Mouse (Mus musculus): ENCODE measurements at regions not wholly inside any gene's neighbourhood (a gene's known extent, or its start where the extent isn't known, plus 50 kb on each side); places are given as distances from the start of the nearest gene placed in this dataset.

DNA sequence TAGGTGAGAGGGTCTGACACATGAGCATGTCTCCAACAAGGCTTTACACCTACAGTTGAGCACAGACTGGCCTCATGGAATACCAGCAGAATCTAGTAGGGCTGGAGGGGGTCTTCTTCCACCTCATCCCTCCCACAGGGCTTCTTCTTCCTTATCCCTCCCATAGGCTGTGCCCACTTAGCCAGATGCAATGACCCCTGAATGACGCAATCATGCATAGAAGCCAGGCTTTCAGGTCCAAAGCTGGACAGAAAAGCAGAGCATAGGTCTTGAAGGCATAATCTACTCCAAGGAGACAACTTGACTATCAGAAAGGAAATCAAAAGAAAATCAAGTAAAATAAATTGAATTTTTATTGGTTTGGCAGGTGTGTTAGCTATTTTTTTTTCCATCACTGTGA, 198.5 kb upstream of the Irx3 start:
- no peak overlapping the region for H3K27ac ChIP-seq
- 70% methylated on average over 1 of the region's 1 CpGs for WGBS (ENCODE audit: insufficient replicate concordance)
- no peak for TF ChIP-seq EP300 (IDR thresholded peaks at IDR 0.05; ENCODE audit: low read depth)
- no peak for TF ChIP-seq CTCF (IDR thresholded peaks at IDR 0.05; ENCODE audit: low read depth)
- H3K4me2 ChIP-seq (ENCODE audit: low read depth) = no peak overlapping the region
- H3K4me3 ChIP-seq (ENCODE audit: insufficient read depth in 1 of 2, low read depth in 2 of 2, low read length in 2 of 2) = no peak overlapping the region
- H3K36me3 ChIP-seq (replicated peaks; ENCODE audit: control insufficient read depth, insufficient read depth, low read depth) = no peaks in the 10 kb centered on the region
- H3K9ac ChIP-seq (replicated peaks) = no peak overlapping the region
- H3K9me3 ChIP-seq (ENCODE audit: control insufficient read depth, low read length) = no peaks in the 10 kb centered on the region
- no peak for ATAC-seq (ENCODE audit: insufficient read depth)
- DNase-seq (ENCODE audit: low read depth in 3 of 3, low spot score in 3 of 3) = no peak
- H3K27me3 ChIP-seq (ENCODE audit: control insufficient read depth, insufficient read depth, low read length) = no peaks in the 10 kb centered on the region
- H3K4me1 ChIP-seq (replicated peaks; ENCODE audit: control insufficient read depth in 2 of 2, insufficient read depth in 2 of 2, low read length in 1 of 2) = no peaks in the 10 kb centered on the region

DNA sequence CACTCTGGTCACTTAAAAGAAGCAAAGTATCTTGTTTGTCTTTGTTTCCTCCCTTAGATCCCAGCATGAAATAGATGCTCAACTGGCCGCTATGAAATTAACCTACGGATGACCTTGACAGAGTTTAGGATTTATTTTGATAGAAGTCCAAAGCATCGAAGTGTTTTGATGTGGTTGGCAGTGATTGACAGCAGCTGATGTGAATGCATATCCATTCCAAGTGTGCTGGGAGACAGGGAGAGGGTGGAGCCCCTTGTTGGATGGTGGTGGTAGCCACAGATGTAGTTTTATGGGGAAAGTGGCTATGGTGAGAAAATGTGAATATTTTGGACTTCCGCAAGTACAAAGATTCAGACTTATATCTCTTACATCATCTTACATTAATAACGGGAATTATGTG, 197.8 kb upstream of the Irx3 start:
- DNase-seq (ENCODE audit: low read depth in 3 of 3, low spot score in 3 of 3) (no peak), ATAC-seq (ENCODE audit: insufficient read depth) (no peak)
- no peaks in the 10 kb centered on the region for H3K9me3 ChIP-seq (ENCODE audit: control insufficient read depth, low read length)
- H3K36me3 ChIP-seq (replicated peaks; ENCODE audit: control insufficient read depth, insufficient read depth, low read depth) = no peaks in the 10 kb centered on the region
- TF ChIP-seq CTCF (IDR thresholded peaks at IDR 0.05; ENCODE audit: low read depth) (no peak), EP300 (IDR thresholded peaks at IDR 0.05; ENCODE audit: low read depth) (no peak)
- H3K4me3 ChIP-seq (ENCODE audit: insufficient read depth in 1 of 2, low read depth in 2 of 2, low read length in 2 of 2) = no peak overlapping the region
- H3K27ac ChIP-seq = no peak overlapping the region
- H3K4me2 ChIP-seq (ENCODE audit: low read depth) = no peak overlapping the region
- no peaks in the 10 kb centered on the region for H3K27me3 ChIP-seq (ENCODE audit: control insufficient read depth, insufficient read depth, low read length)
- no peaks in the 10 kb centered on the region for H3K4me1 ChIP-seq (replicated peaks; ENCODE audit: control insufficient read depth in 2 of 2, insufficient read depth in 2 of 2, low read length in 1 of 2)
- 74% methylated on average over 5 of the region's 5 CpGs for WGBS (ENCODE audit: insufficient replicate concordance)
- no peak overlapping the region for H3K9ac ChIP-seq (replicated peaks)

DNA sequence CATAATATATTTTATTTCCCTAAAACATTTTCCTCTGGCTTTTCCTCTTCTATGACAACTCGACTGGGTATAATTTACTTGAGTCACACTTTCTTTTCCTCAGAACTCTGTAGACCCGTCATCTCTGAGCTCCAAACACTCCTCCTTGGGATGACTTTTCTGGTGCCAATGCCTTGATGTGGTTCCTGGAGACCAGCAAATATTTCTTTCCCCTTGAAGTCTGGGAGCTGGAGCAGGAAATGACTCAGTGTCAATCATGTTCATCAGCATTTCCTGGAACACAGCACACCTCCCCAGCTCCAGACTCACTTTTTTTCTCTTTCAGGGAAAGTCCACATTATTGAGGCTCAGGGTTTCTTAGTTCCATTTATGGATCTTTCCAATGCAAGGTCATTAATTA, 197.3 kb upstream of the Irx3 start:
- no peak for DNase-seq (ENCODE audit: low read depth in 3 of 3, low spot score in 3 of 3)
- H3K4me1 ChIP-seq (replicated peaks; ENCODE audit: control insufficient read depth in 2 of 2, insufficient read depth in 2 of 2, low read length in 1 of 2) = no peaks in the 10 kb centered on the region
- H3K4me2 ChIP-seq (ENCODE audit: low read depth) = no peak overlapping the region
- no peak overlapping the region for H3K27ac ChIP-seq
- no peak overlapping the region for H3K4me3 ChIP-seq (ENCODE audit: insufficient read depth in 1 of 2, low read depth in 2 of 2, low read length in 2 of 2)
- no peaks in the 10 kb centered on the region for H3K27me3 ChIP-seq (ENCODE audit: control insufficient read depth, insufficient read depth, low read length)
- no peaks in the 10 kb centered on the region for H3K9me3 ChIP-seq (ENCODE audit: control insufficient read depth, low read length)
- no peak for ATAC-seq (ENCODE audit: insufficient read depth)
- 32% methylated on average over 2 of the region's 2 CpGs for WGBS (ENCODE audit: insufficient replicate concordance)
- no peak overlapping the region for H3K9ac ChIP-seq (replicated peaks)
- TF ChIP-seq CTCF (IDR thresholded peaks at IDR 0.05; ENCODE audit: low read depth) (no peak), EP300 (IDR thresholded peaks at IDR 0.05; ENCODE audit: low read depth) (no peak)
- H3K36me3 ChIP-seq (replicated peaks; ENCODE audit: control insufficient read depth, insufficient read depth, low read depth) = no peaks in the 10 kb centered on the region

DNA sequence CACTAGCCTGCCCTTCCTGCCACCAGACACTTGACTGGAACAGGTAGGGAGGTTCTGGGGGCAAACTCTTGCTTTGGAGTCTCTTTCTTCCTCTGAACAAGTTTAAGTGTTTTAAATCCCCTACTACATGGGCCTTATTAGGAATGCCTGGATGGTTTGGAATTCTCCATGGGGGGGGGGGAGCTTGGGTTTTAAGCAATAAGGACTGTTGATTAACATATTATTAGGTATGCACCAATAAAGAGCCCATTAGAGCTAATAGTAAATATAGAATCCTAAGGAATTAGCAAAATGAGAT, 196.0 kb upstream of the Irx3 start:
- no peak for ATAC-seq (ENCODE audit: insufficient read depth)

DNA sequence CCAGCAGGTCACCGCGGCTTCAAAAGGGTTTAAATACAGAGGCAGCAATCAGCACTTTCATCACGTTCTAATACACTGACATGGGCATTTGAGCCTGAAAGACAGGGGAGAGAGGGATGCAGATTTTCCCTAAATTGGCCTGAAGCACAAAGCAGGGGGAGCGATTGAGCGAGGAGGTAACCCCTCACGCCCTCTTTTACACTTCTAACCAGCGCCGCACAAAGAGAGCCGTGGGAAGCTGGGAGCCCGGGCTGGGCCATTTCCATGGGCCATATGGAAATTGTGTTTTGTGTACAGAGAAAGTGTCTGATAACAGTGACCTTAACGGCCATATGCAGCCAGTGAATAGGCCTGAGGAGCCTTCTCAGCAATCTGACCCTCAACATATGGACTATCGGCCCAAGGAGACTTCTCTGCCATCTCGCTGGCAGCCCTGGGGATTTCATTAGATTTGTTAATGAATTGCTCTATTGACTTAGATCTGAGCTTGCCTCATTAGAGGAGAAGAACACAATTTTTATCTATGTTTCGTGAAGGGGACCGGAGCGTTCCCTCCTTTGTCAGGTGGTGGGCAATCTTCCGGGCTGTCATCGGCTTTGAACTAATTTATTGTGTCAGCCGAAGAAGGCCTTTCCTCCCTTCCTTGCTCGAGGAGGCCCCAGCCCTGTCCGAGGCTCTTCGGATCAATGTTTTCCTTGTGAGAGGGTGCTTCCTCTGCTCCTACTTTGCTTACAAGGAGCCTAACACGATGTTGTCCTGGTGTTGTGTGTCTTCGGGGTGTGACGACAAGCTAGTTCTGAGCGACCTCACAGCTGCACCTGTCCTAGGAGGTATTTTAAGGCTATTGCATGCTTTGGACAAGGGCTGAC, 195.4 kb upstream of the Irx3 start:
- Histone ChIP-seq H3K36me3 (replicated peaks; ENCODE audit: control insufficient read depth, insufficient read depth, low read depth) (no peaks in the 10 kb centered on the region), H3K27ac (no peak overlapping the region), H3K4me1 (replicated peaks; ENCODE audit: control insufficient read depth in 2 of 2, insufficient read depth in 2 of 2, low read length in 1 of 2) (no peaks in the 10 kb centered on the region), H3K27me3 (ENCODE audit: control insufficient read depth, insufficient read depth, low read length) (no peaks in the 10 kb centered on the region), H3K4me2 (ENCODE audit: low read depth) (no peak overlapping the region), H3K9ac (replicated peaks) (no peak overlapping the region), H3K9me3 (ENCODE audit: control insufficient read depth, low read length) (no peaks in the 10 kb centered on the region), H3K4me3 (ENCODE audit: insufficient read depth in 1 of 2, low read depth in 2 of 2, low read length in 2 of 2) (no peak overlapping the region)
- no peak for TF ChIP-seq CTCF (IDR thresholded peaks at IDR 0.05; ENCODE audit: low read depth)
- TF ChIP-seq EP300 (IDR thresholded peaks at IDR 0.05; ENCODE audit: low read depth) = no peak
- DNase-seq (ENCODE audit: low read depth in 3 of 3, low spot score in 3 of 3) (no peak), ATAC-seq (ENCODE audit: insufficient read depth) (no peak)
- WGBS (ENCODE audit: insufficient replicate concordance) = 62% methylated on average over 26 of the region's 26 CpGs

More for the DNA sequence above, 196.0 kb upstream of the Irx3 start:
- no peak overlapping the region for H3K27ac ChIP-seq
- no peak overlapping the region for H3K9ac ChIP-seq (replicated peaks)
- H3K4me3 ChIP-seq (ENCODE audit: insufficient read depth in 1 of 2, low read depth in 2 of 2, low read length in 2 of 2) = no peak overlapping the region
- H3K9me3 ChIP-seq (ENCODE audit: control insufficient read depth, low read length) = no peaks in the 10 kb centered on the region
- TF ChIP-seq CTCF (IDR thresholded peaks at IDR 0.05; ENCODE audit: low read depth) (no peak), EP300 (IDR thresholded peaks at IDR 0.05; ENCODE audit: low read depth) (no peak)
- H3K27me3 ChIP-seq (ENCODE audit: control insufficient read depth, insufficient read depth, low read length) = no peaks in the 10 kb centered on the region
- no peaks in the 10 kb centered on the region for H3K4me1 ChIP-seq (replicated peaks; ENCODE audit: control insufficient read depth in 2 of 2, insufficient read depth in 2 of 2, low read length in 1 of 2)
- DNase-seq (ENCODE audit: low read depth in 3 of 3, low spot score in 3 of 3) = no peak
- H3K4me2 ChIP-seq (ENCODE audit: low read depth) = no peak overlapping the region
- H3K36me3 ChIP-seq (replicated peaks; ENCODE audit: control insufficient read depth, insufficient read depth, low read depth) = no peaks in the 10 kb centered on the region
